11 mouse cellular contexts compared by ENCODE assay signal in genomic region chr4:129191691-129192090, GRCm38 (mm10). TPM values are rescaled to one million over a fixed set of nuclear protein-coding genes. Genes with fewer than 3 reads are reported as not detected.
DNase-seq lines count a peak whose midpoint lies in the region; ATAC-seq and TF ChIP-seq lines count a peak whose summit lies in the region.
"Had no signal": no experiment of that assay in that cellular context is flagged by ENCODE, and none has a peak within 500 bp of the region (broad histone marks: within the 10 kb centered on the region; RNA-seq: fewer than 3 reads in every experiment).

No protein-coding gene starts in this region.

- H3K9ac ChIP-seq in forebrain, embryonic 13.5 days: peak overlapping the region; percentile 85; the same call in 1 of the 2 replicates
- H3K9ac ChIP-seq in forebrain, embryonic 16.5 days (replicated peaks; ENCODE audit: low read depth, low read length): no peak overlapping the region
- H3K9ac ChIP-seq in lung, embryonic 15.5 days: no peak overlapping the region
- H3K9ac ChIP-seq in embryonic facial prominence, embryonic 14.5 days (ENCODE audit: low read depth, low read length): peak overlapping the region; percentile 34; the same call in 1 of the 2 replicates
- H3K9ac ChIP-seq in liver, embryonic 16.5 days (ENCODE audit: low read depth, low read length): no peak overlapping the region; the same call in 1 of the 2 replicates

- peaks cover 26% of the 10 kb centered on the region for H3K36me3 ChIP-seq in forebrain, embryonic 13.5 days (ENCODE audit: poor library complexity, severe bottlenecking)
- peaks cover 3% of the 10 kb centered on the region for H3K36me3 ChIP-seq in forebrain, embryonic 16.5 days (ENCODE audit: control insufficient read depth, insufficient read depth)
- peaks cover 3% of the 10 kb centered on the region for H3K36me3 ChIP-seq in lung, embryonic 15.5 days
- H3K36me3 ChIP-seq in embryonic facial prominence, embryonic 14.5 days (ENCODE audit: control insufficient read depth, insufficient read depth, low read length): peaks cover 18% of the 10 kb centered on the region; the same call in 1 of the 2 replicates
- peaks cover 7% of the 10 kb centered on the region for H3K36me3 ChIP-seq in liver, embryonic 16.5 days (ENCODE audit: control insufficient read depth, insufficient read depth)

- H3K4me3 ChIP-seq in forebrain, embryonic 13.5 days: 0 out of 2 replicates have a peak overlapping the region, but pooled peaks have one; percentile 80
- H3K4me3 ChIP-seq in forebrain, embryonic 16.5 days (replicated peaks; ENCODE audit: low read length): no peak overlapping the region
- H3K4me3 ChIP-seq in lung, embryonic 15.5 days: no peak overlapping the region
- no peak overlapping the region for H3K4me3 ChIP-seq in lung, adult 2 months (replicated peaks; ENCODE audit: extremely low read depth, low read depth, low read length)
- H3K4me3 ChIP-seq in embryonic facial prominence, embryonic 14.5 days (ENCODE audit: low read depth, low read length): no peak overlapping the region
- peak overlapping the region; percentile 92 for H3K4me3 ChIP-seq in liver, embryonic 16.5 days (ENCODE audit: low read depth, low read length)

- no peak overlapping the region for H3K27ac ChIP-seq in forebrain, embryonic 13.5 days
- no peak overlapping the region for H3K27ac ChIP-seq in forebrain, embryonic 16.5 days (ENCODE audit: low read length)
- no peak overlapping the region for H3K27ac ChIP-seq in lung, embryonic 15.5 days
- no peak overlapping the region for H3K27ac ChIP-seq in embryonic facial prominence, embryonic 14.5 days (replicated peaks; ENCODE audit: low read depth, low read length)
- no peak overlapping the region for H3K27ac ChIP-seq in liver, embryonic 16.5 days (ENCODE audit: low read length)
- H3K27ac ChIP-seq: layer of hippocampus, adult 2 months had no signal

- ATAC-seq in forebrain, embryonic 13.5 days: no peak
- no peak for ATAC-seq in forebrain, embryonic 16.5 days
- ATAC-seq in lung, embryonic 15.5 days (ENCODE audit: borderline replicate concordance, extremely low read depth, low FRiP score, low TSS enrichment): no peak
- ATAC-seq in embryonic facial prominence, embryonic 14.5 days (ENCODE audit: low read depth): no peak
- no peak for ATAC-seq in liver, embryonic 16.5 days (ENCODE audit: low read depth)

- H3K4me1 ChIP-seq in forebrain, embryonic 13.5 days: peaks cover 27% of the 10 kb centered on the region
- peaks cover 24% of the 10 kb centered on the region for H3K4me1 ChIP-seq in forebrain, embryonic 16.5 days (replicated peaks; ENCODE audit: control insufficient read depth, insufficient read depth, low read length)
- H3K4me1 ChIP-seq in lung, embryonic 15.5 days: peaks cover 19% of the 10 kb centered on the region
- peaks cover 4% of the 10 kb centered on the region for H3K4me1 ChIP-seq in lung, adult 2 months (ENCODE audit: control insufficient read depth, insufficient read depth, low read length)
- peaks cover 11% of the 10 kb centered on the region for H3K4me1 ChIP-seq in embryonic facial prominence, embryonic 14.5 days (ENCODE audit: control insufficient read depth, insufficient read depth, low read length)
- peaks cover 33% of the 10 kb centered on the region for H3K4me1 ChIP-seq in liver, embryonic 16.5 days (ENCODE audit: control insufficient read depth, low read depth, low read length)

- intact Hi-C loops in gastrocnemius, postnatal 14 days (cut with DNase I; ENCODE audit: low total_unique reads): no loop called here

- no peaks in the 10 kb centered on the region for H3K9me3 ChIP-seq in forebrain, embryonic 13.5 days (replicated peaks)
- H3K9me3 ChIP-seq in forebrain, embryonic 16.5 days (ENCODE audit: control insufficient read depth, low read length): no peaks in the 10 kb centered on the region
- H3K9me3 ChIP-seq in lung, embryonic 15.5 days: no peaks in the 10 kb centered on the region
- no peaks in the 10 kb centered on the region for H3K9me3 ChIP-seq in embryonic facial prominence, embryonic 14.5 days (ENCODE audit: control insufficient read depth, low read length)
- no peaks in the 10 kb centered on the region for H3K9me3 ChIP-seq in liver, embryonic 16.5 days (replicated peaks; ENCODE audit: control insufficient read depth, low read length)

- 85% methylated on average over 5 of the region's 5 CpGs for WGBS in forebrain, embryonic 13.5 days
- WGBS in forebrain, embryonic 16.5 days: 74% methylated on average over 5 of the region's 5 CpGs
- WGBS in lung, embryonic 15.5 days: 71% methylated on average over 5 of the region's 5 CpGs
- WGBS in lung, adult 2 months: 73% methylated on average over 5 of the region's 5 CpGs
- 67% methylated on average over 5 of the region's 5 CpGs for WGBS in embryonic facial prominence, embryonic 14.5 days
- 73% methylated on average over 5 of the region's 5 CpGs for WGBS in liver, embryonic 16.5 days (ENCODE audit: insufficient replicate concordance)

- H3K27me3 ChIP-seq in forebrain, embryonic 13.5 days: no peaks in the 10 kb centered on the region
- H3K27me3 ChIP-seq in forebrain, embryonic 16.5 days (replicated peaks; ENCODE audit: control insufficient read depth, insufficient read depth, low read length): no peaks in the 10 kb centered on the region
- no peaks in the 10 kb centered on the region for H3K27me3 ChIP-seq in lung, embryonic 15.5 days
- no peaks in the 10 kb centered on the region for H3K27me3 ChIP-seq in embryonic facial prominence, embryonic 14.5 days (replicated peaks; ENCODE audit: control insufficient read depth, insufficient read depth, low read length)
- no peaks in the 10 kb centered on the region for H3K27me3 ChIP-seq in liver, embryonic 16.5 days (ENCODE audit: control insufficient read depth, insufficient read depth, low read depth, low read length)

- no peak for TF ChIP-seq CTCF in lung, adult 2 months (IDR thresholded peaks at IDR 0.05; ENCODE audit: insufficient read depth, low read length)

- peak overlapping the region; percentile 92 for H3K4me2 ChIP-seq in forebrain, embryonic 13.5 days
- H3K4me2 ChIP-seq in forebrain, embryonic 16.5 days (ENCODE audit: low read length): no peak overlapping the region
- H3K4me2 ChIP-seq in lung, embryonic 15.5 days: 0 out of 2 replicates have a peak overlapping the region, but pooled peaks have one; percentile 65
- H3K4me2 ChIP-seq in embryonic facial prominence, embryonic 14.5 days (ENCODE audit: low read depth, low read length): peak overlapping the region; percentile 58; the same call in 1 of the 2 replicates
- H3K4me2 ChIP-seq in liver, embryonic 16.5 days (ENCODE audit: low read depth, low read length): peak overlapping the region; percentile 77

- no peak for TF ChIP-seq POLR2A in lung, adult 2 months (IDR thresholded peaks at IDR 0.05; ENCODE audit: borderline replicate concordance, extremely low read depth, low read depth, low read length)

- no peak for DNase-seq in lung, adult 2 months
- no peak for DNase-seq in embryonic facial prominence, embryonic 14.5 days (ENCODE audit: low spot score)
- DNase-seq in gastrocnemius, postnatal 14 days: no peak
- no peak for DNase-seq in ovary, postnatal 14 days (ENCODE audit: low spot score)
- DNase-seq: cerebellum, postnatal 10 days; thymus, postnatal 4 days had no signal

RNA-seq across cellular contexts. Expression of gene Yars, which starts 2.1 kb away (rescaled TPM):
- 100 and 106 TPM in 2 replicates for polyA plus RNA-seq in forebrain, embryonic 13.5 days (2015; fragmentation: Nextera tagmentation; extraction: Ambion mirVana)
- 116 and 122 TPM in 2 replicates for polyA plus RNA-seq in forebrain, embryonic 16.5 days (2015; fragmentation: Nextera tagmentation; extraction: Ambion mirVana)
- 66.4 and 69.8 TPM in 2 replicates for polyA plus RNA-seq in lung, embryonic 15.5 days (2015; fragmentation: Nextera tagmentation; extraction: Ambion mirVana)
- 9.0 and 15.4 TPM in 2 replicates for polyA plus RNA-seq in lung, adult 2 months (2012; rRNA removed)
- polyA plus RNA-seq in embryonic facial prominence, embryonic 14.5 days (2014; fragmentation: Nextera tagmentation; extraction: Ambion mirVana): 74.9 and 78.3 TPM in 2 replicates
- 56.4 and 61.8 TPM in 2 replicates for polyA plus RNA-seq in liver, embryonic 16.5 days (2015; fragmentation: Nextera tagmentation; extraction: Ambion mirVana)
- total RNA-seq in gastrocnemius, postnatal 14 days (2021): 10 to 100 TPM; 38.6 to 38.9 TPM

RNA-seq across cellular contexts. Expression of gene S100pbp, which starts 2.2 kb away (rescaled TPM):
- 15.6 and 19.1 TPM in 2 replicates for polyA plus RNA-seq in forebrain, embryonic 13.5 days (2015; fragmentation: Nextera tagmentation; extraction: Ambion mirVana)
- polyA plus RNA-seq in forebrain, embryonic 16.5 days (2015; fragmentation: Nextera tagmentation; extraction: Ambion mirVana): 16.9 and 17.2 TPM in 2 replicates
- polyA plus RNA-seq in lung, embryonic 15.5 days (2015; fragmentation: Nextera tagmentation; extraction: Ambion mirVana): 13.5 and 14.4 TPM in 2 replicates
- polyA plus RNA-seq in lung, adult 2 months (2012; rRNA removed): 8.5 and 10.5 TPM in 2 replicates
- polyA plus RNA-seq in embryonic facial prominence, embryonic 14.5 days (2014; fragmentation: Nextera tagmentation; extraction: Ambion mirVana): 12.6 and 15.5 TPM in 2 replicates
- 6.1 and 6.3 TPM in 2 replicates for polyA plus RNA-seq in liver, embryonic 16.5 days (2015; fragmentation: Nextera tagmentation; extraction: Ambion mirVana)
- total RNA-seq in gastrocnemius, postnatal 14 days (2021): 1 to 10 TPM; 5.2 to 7.1 TPM

RNA-seq across cellular contexts. Expression of gene Fndc5, which starts 54.9 kb away (rescaled TPM):
- polyA plus RNA-seq in forebrain, embryonic 13.5 days (2015; fragmentation: Nextera tagmentation; extraction: Ambion mirVana): 0.93 and 1.1 TPM in 2 replicates
- polyA plus RNA-seq in forebrain, embryonic 16.5 days (2015; fragmentation: Nextera tagmentation; extraction: Ambion mirVana): 2.5 and 2.8 TPM in 2 replicates
- polyA plus RNA-seq in lung, embryonic 15.5 days (2015; fragmentation: Nextera tagmentation; extraction: Ambion mirVana): 2.7 and 3.7 TPM in 2 replicates
- polyA plus RNA-seq in lung, adult 2 months (2012; rRNA removed): 4.5 and 5.5 TPM in 2 replicates
- 28.4 and 29.1 TPM in 2 replicates for polyA plus RNA-seq in embryonic facial prominence, embryonic 14.5 days (2014; fragmentation: Nextera tagmentation; extraction: Ambion mirVana)
- polyA plus RNA-seq in liver, embryonic 16.5 days (2015; fragmentation: Nextera tagmentation; extraction: Ambion mirVana): 0.44 and 0.71 TPM in 2 replicates
- 10 to 100 TPM; 28.4 to 53.2 TPM for total RNA-seq in gastrocnemius, postnatal 14 days (2021)

Comparison
In these comparisons a context has a peak if more than half of its experiments do, and no peak if none do; other contexts are left out.
1. H3K4me3 ChIP-seq: peak in forebrain, embryonic 13.5 days (single experiment) and liver, embryonic 16.5 days (single experiment); none in forebrain, embryonic 16.5 days (single experiment), lung, embryonic 15.5 days (single experiment), lung, adult 2 months (single experiment) and embryonic facial prominence, embryonic 14.5 days (single experiment).
2. H3K9ac ChIP-seq: peak in forebrain, embryonic 13.5 days (single experiment) and embryonic facial prominence, embryonic 14.5 days (single experiment); none in forebrain, embryonic 16.5 days (single experiment), lung, embryonic 15.5 days (single experiment) and liver, embryonic 16.5 days (single experiment).